Mouse (Mus musculus) forebrain, embryonic 14.5 days (tissue): ENCODE results near the gene Map2k2. TPM values are rescaled to one million over a fixed set of nuclear protein-coding genes. Genes with fewer than 3 reads are reported as not detected.

ENCODE experiments used
- ATAC-seq: fragments of 200-750 bp; cut with Nextera tagmentation; 2 replicates; pipeline ENCODE4 v1.8.0; 2017; ENCODE audit warnings: mild to moderate bottlenecking, moderate library complexity
- DNase-seq: peaks from one replicate; pipeline ENCODE4 v3.0.0-alpha.2; 2015; ENCODE audit warnings: low spot score
- H3K27ac ChIP-seq: fragments of 300-500 bp; sonication (generic); 2 replicates; pipeline ENCODE4 v1.5.1; 2014; ENCODE audit warnings: low read depth, mild to moderate bottlenecking, control low read depth, low read length, moderate library complexity
- H3K27me3 ChIP-seq: fragments of 300-500 bp; sonication (generic); replicated peaks from 2 replicates; pipeline ENCODE4 v1.6.1; 2014; ENCODE audit warnings: low read length, control low read depth, mixed read lengths; ENCODE audit not compliant: control insufficient read depth, insufficient read depth
- H3K36me3 ChIP-seq: fragments of 300-500 bp; sonication (generic); 2 replicates; pipeline ENCODE4 v1.6.1; 2014; ENCODE audit warnings: low read length, control low read depth; ENCODE audit not compliant: control insufficient read depth, insufficient read depth
- H3K4me1 ChIP-seq: fragments of 300-500 bp; sonication (generic); 2 replicates; pipeline ENCODE4 v1.6.1; 2014; ENCODE audit warnings: antibody characterized with exemption, low read length, control low read depth; ENCODE audit not compliant: control insufficient read depth, insufficient read depth
- H3K4me2 ChIP-seq: fragments of 300-500 bp; sonication (generic); 2 replicates; pipeline ENCODE4 v1.6.1; 2014; ENCODE audit warnings: mild to moderate bottlenecking, control low read depth, low read length
- H3K4me3 ChIP-seq: fragments of 300-500 bp; sonication (generic); 2 replicates; pipeline ENCODE4 v1.5.1; 2014; ENCODE audit warnings: low read depth, low read length, control low read depth
- H3K9ac ChIP-seq: fragments of 300-500 bp; sonication (generic); 2 replicates; pipeline ENCODE4 v1.6.1; 2014; ENCODE audit warnings: mild to moderate bottlenecking, low read length, control low read depth, moderate library complexity
- H3K9me3 ChIP-seq: fragments of 300-500 bp; sonication (generic); replicated peaks from 2 replicates; pipeline ENCODE4 v1.6.1; 2016; ENCODE audit warnings: low read length, control low read depth, mixed read lengths; ENCODE audit not compliant: control insufficient read depth
- WGBS: fragments of 180-500 bp; shearing (Covaris S2); extraction: QIAGEN DNeasy Blood & Tissue Kit; methylation state at CpG from one replicate; pipeline ENCODE4 v1.1.7; 2014; 5-methylcytosine and 5-hydroxymethylcytosine counted together
- polyA plus RNA-seq: library from polyadenylated mRNA; unstranded; fragments of >200 nt; fragmentation: Nextera tagmentation; extraction: Ambion mirVana; gene quantifications from 2 replicates; pipeline ENCODE4 v1.2.1, GENCODE M21; 2014

The Map2k2 gene
- polyA plus RNA-seq, 1 experiment from 2014 or later: 180 TPM

DNA sequence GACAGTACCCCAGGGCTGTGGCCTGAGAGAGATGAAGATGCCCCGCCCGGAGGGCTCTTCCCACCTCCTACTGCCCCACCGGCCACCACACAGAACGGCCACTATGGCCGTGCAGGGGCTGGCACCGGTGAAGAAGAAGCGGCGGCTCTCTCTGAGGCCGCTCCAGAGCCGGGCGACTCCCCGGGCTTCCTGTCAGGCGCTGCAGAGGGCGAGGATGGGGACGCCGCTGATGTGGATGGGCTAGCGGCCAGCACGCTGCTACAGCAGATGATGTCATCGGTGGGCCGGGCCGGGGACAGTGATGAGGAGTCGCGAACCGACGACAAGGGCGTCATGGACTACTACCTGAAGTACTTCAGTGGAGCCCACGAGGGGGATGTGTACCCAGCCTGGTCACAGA is 39.0 kb downstream of the Map2k2 start:
- DNase-seq (no peak), ATAC-seq (no peak)
- Histone ChIP-seq H3K4me2 (no peak overlapping the region), H3K27ac (no peak overlapping the region), H3K36me3 (peaks cover 65% of the 10 kb centered on the region), H3K9me3 (no peaks in the 10 kb centered on the region), H3K4me3 (no peak overlapping the region), H3K9ac (no peak overlapping the region), H3K4me1 (no peaks in the 10 kb centered on the region; the same call in 1 of the 2 replicates), H3K27me3 (no peaks in the 10 kb centered on the region)
- 93% methylated on average over 27 of the region's 27 CpGs for WGBS

DNA sequence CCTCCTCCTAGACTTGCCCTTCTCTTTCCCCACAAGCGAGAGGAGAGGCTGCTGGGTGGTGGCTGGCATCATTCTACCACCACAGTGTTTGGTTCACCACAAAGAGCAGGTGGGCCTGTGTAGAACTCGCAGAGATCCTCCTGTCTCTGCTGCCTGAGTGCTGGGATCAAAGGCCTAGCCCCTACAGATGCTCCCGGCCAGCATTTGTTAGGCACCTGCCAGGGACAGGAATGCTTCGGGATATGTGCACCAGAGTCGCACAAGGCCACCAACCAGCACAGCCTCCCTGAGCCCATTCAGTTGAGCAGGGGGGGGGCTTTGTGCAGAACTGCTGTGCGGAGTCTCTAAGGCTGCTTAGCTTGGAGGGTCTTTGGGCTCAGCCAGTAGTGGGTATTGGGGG is 39.6 kb downstream of the Map2k2 start:
- no peaks in the 10 kb centered on the region for H3K9me3 ChIP-seq
- no peaks in the 10 kb centered on the region; the same call in 1 of the 2 replicates for H3K4me1 ChIP-seq
- ATAC-seq: no peak
- WGBS: 88% methylated on average over 6 of the region's 6 CpGs
- no peak overlapping the region for H3K9ac ChIP-seq
- H3K27ac ChIP-seq: no peak overlapping the region
- no peak overlapping the region for H3K4me2 ChIP-seq
- no peaks in the 10 kb centered on the region for H3K27me3 ChIP-seq
- no peak overlapping the region for H3K4me3 ChIP-seq
- DNase-seq: no peak
- peaks cover 71% of the 10 kb centered on the region for H3K36me3 ChIP-seq

DNA sequence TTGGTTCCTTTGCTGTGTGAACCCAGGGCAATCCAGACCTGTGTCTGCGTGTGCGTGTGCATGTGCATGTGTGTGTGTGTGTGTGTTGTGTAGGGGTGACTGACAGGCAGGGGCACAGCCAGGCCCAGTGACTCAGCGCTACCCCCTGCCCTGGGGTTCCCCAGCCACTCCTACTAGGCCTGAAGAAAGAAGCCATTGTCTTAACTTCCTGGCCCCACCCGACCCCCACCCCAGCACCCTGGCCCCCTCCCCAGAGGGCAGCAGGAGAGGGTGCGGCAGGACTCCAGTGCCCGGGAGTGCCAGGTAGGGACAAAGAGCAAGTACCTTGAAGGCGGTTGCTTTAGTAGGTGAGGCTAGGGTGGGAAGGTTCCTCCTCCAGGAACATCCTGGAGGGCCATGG is 40.1 kb downstream of the Map2k2 start:
- H3K9me3 ChIP-seq: no peaks in the 10 kb centered on the region
- H3K27me3 ChIP-seq: no peaks in the 10 kb centered on the region
- ATAC-seq: no peak
- H3K36me3 ChIP-seq: peaks cover 73% of the 10 kb centered on the region
- 91% methylated on average over 7 of the region's 7 CpGs for WGBS
- no peak overlapping the region for H3K9ac ChIP-seq
- no peak overlapping the region for H3K27ac ChIP-seq
- H3K4me2 ChIP-seq: no peak overlapping the region
- DNase-seq: no peak
- H3K4me3 ChIP-seq: no peak overlapping the region
- H3K4me1 ChIP-seq: no peaks in the 10 kb centered on the region; the same call in 1 of the 2 replicates

DNA sequence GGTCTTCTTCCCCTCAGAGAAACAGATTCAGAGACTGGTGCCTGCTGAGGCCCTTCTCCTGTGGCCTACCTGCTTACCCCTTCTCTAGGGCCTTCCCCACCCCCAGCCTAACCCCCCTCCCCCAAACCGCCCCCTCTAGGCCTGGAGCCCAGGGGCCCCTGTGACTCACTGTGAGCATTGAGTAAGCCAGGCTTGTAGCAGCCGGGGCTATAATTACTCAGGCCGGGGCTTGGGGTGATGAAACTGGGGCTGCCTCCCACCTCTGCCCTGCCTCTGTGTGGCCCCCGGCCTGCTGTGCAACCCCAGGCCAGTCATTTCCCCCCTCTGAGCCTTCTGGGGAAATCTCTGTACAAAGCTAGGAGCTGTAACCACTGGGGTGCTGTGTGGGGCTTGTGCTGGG is 40.6 kb downstream of the Map2k2 start:
- no peak overlapping the region for H3K9ac ChIP-seq
- H3K4me3 ChIP-seq: no peak overlapping the region
- no peaks in the 10 kb centered on the region for H3K9me3 ChIP-seq
- ATAC-seq: no peak
- no peaks in the 10 kb centered on the region for H3K27me3 ChIP-seq
- H3K27ac ChIP-seq: no peak overlapping the region
- peaks cover 76% of the 10 kb centered on the region for H3K36me3 ChIP-seq
- DNase-seq: no peak
- 72% methylated on average over 4 of the region's 4 CpGs for WGBS
- no peaks in the 10 kb centered on the region; the same call in 1 of the 2 replicates for H3K4me1 ChIP-seq
- H3K4me2 ChIP-seq: no peak overlapping the region

DNA sequence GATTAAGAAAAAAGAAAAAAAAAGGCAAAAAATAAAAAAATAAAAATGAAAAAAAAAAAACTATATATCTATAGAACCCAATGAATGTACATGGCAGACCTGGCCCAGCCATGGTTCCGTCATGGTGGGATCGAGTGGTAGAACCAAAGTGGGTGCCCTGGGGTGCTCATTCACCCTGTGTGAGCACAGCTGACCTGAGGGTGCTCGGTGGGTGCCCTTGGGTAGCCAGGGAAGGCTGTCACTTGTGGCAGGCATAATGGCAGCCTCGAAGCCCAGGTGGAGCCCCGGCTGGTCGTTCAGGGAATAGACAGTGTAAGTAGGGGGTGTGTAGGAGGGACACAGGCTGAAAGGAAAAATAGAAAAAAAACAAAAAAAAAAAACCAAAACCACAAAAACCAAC is 45.5 kb downstream of the Map2k2 start:
- no peak for ATAC-seq
- Histone ChIP-seq H3K4me3 (no peak overlapping the region), H3K27me3 (no peaks in the 10 kb centered on the region), H3K36me3 (peaks cover 90% of the 10 kb centered on the region), H3K27ac (no peak overlapping the region), H3K9ac (no peak overlapping the region), H3K4me2 (no peak overlapping the region), H3K4me1 (no peaks in the 10 kb centered on the region), H3K9me3 (no peaks in the 10 kb centered on the region)
- no peak for DNase-seq
- 77% methylated on average over 6 of the region's 6 CpGs for WGBS

DNA sequence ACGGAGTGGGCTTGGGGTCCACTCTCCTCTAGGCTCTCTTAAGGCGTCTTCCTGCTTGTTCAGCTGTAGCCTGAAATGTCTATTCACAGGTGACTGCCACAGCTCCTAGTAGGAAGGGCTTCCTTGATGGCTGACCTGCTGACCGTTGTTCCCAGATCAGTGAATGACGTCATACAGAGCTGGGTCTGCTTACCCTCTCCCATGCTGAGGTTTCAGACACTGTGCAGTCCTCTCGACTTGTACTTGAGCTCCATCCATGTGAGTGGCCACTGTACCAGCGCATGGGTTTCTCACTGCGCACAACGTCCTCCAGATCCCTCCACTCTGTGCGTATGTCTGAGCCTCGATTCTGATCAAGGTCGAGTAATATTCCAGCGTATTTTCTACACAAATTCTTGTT is 46.9 kb downstream of the Map2k2 start:
- no peak overlapping the region for H3K4me2 ChIP-seq
- H3K9ac ChIP-seq: no peak overlapping the region
- 80% methylated on average over 12 of the region's 12 CpGs for WGBS
- H3K9me3 ChIP-seq: no peaks in the 10 kb centered on the region
- H3K27ac ChIP-seq: no peak overlapping the region
- H3K4me3 ChIP-seq: no peak overlapping the region
- DNase-seq (no peak), ATAC-seq (no peak)
- no peaks in the 10 kb centered on the region for H3K4me1 ChIP-seq
- no peaks in the 10 kb centered on the region for H3K27me3 ChIP-seq
- H3K36me3 ChIP-seq: peaks cover 90% of the 10 kb centered on the region

DNA sequence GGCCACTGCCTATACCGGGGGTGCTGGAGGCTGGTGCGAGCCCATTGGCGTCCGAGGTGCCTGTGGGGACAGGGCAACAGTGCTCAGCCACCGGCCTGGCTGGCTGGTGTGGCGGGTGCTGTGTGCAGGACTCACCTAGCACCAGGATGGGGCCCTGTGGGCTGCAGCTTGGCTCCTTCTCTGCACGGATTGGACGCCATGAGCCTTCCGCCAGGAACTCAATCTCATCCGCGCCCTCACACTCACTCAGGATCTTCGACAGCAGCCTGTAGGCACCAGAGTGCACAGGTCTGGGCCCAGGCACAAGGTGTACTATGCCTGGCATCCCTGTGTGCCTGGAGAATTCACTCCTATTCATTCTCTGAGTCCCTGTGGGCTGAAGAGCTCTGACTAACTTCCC is 48.6 kb downstream of the Map2k2 start:
- no peaks in the 10 kb centered on the region for H3K27me3 ChIP-seq
- no peak overlapping the region for H3K27ac ChIP-seq
- no peak overlapping the region for H3K4me2 ChIP-seq
- 95% methylated on average over 12 of the region's 12 CpGs for WGBS
- peak overlapping the region; percentile 21; the same call in 1 of the 2 replicates for H3K9ac ChIP-seq
- H3K4me1 ChIP-seq: no peaks in the 10 kb centered on the region
- DNase-seq: no peak
- H3K4me3 ChIP-seq: no peak overlapping the region
- ATAC-seq: no peak
- peaks cover 90% of the 10 kb centered on the region for H3K36me3 ChIP-seq
- H3K9me3 ChIP-seq: no peaks in the 10 kb centered on the region

DNA sequence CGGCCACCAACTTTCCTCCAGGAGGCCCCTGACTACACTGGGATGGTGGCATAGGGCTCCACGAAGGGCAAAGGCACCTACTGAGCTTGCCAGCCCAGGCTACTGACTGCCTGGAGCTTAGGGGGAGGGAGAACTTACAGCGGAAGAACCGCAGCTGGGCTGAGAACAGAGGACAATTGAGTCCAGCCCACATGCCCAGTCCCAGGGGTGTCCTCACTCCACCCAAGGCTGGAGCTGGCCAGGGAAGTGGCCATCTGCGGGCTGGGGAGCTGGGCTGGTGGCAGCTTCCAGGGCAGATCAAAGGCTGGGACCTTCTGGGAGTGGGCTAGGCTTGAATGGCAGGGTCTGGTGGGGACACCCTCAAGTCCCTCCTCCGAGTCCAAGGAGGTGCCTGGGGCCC is 49.0 kb downstream of the Map2k2 start:
- Histone ChIP-seq H3K9me3 (no peaks in the 10 kb centered on the region), H3K9ac (0 out of 2 replicates have a peak overlapping the region, but pooled peaks have one; percentile 21), H3K36me3 (peaks cover 88% of the 10 kb centered on the region), H3K4me2 (no peak overlapping the region), H3K4me1 (no peaks in the 10 kb centered on the region), H3K27ac (no peak overlapping the region), H3K27me3 (no peaks in the 10 kb centered on the region), H3K4me3 (no peak overlapping the region)
- ATAC-seq (no peak), DNase-seq (no peak)
- WGBS: 85% methylated on average over 6 of the region's 6 CpGs

DNA sequence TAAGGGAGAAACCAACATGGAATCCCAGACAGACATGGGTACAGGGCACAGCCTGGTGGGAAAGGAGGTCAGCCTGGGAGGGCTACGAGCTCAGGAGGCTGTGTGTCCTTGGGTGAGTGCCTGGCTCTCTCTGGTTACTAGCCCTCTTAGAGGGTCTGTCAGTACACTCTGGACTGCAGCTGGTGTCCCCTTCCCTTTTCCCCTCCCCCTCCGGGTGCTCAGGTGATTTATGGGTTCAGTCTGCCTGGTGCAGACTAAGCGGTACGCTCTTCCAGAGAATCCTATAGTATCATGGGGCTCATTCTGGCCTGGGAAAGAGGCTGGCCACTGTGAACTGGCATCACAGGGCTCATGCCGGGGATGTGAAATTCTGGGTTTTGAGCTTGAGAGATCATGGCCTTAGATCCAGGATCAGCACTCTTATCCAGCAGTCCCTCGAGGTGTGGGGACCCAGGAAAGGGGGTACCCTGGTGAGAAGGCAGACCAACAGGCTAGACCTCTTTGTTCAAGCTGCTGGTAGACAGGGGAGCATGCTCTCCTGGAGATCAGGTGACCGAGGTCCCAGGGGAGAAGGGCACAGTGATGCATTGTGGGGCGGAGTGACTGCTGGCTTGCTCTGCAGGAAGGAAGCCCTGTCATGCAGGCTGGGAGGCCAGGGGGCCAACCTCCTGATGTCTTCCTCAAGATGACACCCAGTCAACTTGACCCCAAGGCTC is 56.0 kb downstream of the Map2k2 start:
- H3K4me3 ChIP-seq: no peak overlapping the region
- peaks cover 5% of the 10 kb centered on the region for H3K4me1 ChIP-seq
- H3K27me3 ChIP-seq: no peaks in the 10 kb centered on the region
- no peaks in the 10 kb centered on the region for H3K9me3 ChIP-seq
- H3K36me3 ChIP-seq: peaks cover 70% of the 10 kb centered on the region
- H3K9ac ChIP-seq: no peak overlapping the region
- H3K27ac ChIP-seq: no peak overlapping the region
- ATAC-seq (no peak), DNase-seq (no peak)
- WGBS: 95% methylated on average over 8 of the region's 8 CpGs
- no peak overlapping the region for H3K4me2 ChIP-seq
